Mouse (Mus musculus): Measurements from ENCODE around the gene Poc5.

Poc5 gene

DNA sequence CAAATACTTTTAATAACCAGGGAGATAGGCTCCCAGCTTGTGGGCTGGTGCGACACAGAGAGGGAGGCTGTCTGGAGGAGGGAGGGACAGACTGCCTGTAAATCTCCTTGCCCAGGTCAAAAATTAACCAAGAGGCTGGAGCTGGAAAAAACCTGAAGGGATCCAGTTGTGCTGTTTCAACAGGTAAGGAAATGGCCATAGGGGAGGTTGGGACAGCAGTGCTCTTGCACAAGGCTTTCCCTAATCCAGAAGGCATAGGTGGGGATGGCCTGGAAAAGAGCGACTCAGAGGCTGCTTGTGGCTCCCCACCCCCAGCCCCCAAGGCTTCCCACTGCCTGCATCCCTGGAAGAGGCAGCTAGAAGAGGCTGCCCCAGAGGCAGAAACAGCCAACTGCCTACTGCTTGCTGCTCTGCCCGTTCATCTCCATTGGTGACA, 44.3 kb downstream of the Poc5 start:
- no peak for DNase-seq (ENCODE audit: low spot score)

DNA sequence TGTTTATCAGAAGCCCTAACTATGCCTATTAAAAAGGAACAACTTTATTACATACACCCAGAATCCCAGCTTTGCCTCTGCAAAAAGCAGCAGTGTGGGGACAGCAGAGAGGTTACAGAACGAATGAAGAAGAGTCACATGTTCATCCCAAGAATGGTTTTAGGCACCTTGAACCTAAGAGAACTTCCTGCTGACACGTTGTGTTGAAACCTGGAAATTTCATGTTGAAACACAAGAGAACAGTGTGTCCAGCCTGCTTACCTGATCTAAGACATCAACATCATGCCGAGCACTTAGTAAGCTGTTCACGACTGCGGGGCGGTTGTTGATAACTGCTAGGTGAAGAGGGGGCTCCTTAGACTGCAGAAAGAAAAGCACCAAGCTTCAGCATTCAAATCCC, 44.9 kb downstream of the Poc5 start:
- no peak for DNase-seq (ENCODE audit: low spot score)

DNA sequence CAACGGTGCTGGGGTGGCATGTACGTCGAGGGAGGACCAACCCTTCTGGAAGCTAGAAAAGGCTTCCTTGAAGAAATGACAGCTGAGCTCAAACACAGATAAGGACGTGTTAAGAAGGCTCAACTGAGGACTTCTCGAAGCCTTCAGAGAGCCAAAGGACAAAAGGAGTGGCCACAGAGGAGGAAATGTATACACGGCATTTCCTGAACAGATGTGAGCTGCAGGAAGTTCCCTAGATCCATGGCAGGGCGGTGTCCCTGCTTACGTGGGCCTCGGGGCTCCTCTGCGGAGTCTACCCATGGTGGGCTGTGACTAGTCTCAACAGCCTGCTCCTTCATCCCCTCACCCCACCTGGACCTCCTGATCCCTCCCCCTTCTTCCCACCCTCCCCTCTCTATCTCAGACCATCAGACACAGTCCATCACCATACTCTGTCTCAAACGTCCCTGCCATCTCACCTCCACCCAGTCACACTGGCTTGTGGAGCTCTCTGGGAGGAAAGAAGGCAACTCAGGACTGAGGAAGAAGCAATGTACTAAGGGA, 45.6 kb downstream of the Poc5 start:
- no peak for DNase-seq (ENCODE audit: low spot score)

DNA sequence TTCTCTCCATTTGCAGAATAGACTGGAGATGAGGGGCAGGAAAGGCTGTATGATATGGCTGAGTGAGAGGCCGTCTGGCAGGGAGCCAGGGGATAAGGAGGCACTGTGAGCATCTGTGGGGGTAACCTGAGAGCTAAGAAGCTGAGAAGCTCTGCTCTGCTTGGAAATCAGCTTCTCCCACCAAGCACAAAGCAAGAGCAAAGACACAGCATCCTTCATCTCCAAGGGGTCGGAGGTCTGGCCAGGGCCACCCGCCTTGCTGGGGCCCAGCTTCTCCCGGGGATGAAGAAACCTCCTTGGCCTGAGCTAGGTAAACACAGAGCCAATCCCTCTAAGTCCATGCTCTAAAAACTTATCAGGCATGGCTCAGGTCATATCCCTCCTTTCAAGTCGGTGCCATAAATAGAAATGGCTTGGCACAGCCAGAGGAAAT, 46.8 kb downstream of the Poc5 start:
- no peak for DNase-seq (ENCODE audit: low spot score)

DNA sequence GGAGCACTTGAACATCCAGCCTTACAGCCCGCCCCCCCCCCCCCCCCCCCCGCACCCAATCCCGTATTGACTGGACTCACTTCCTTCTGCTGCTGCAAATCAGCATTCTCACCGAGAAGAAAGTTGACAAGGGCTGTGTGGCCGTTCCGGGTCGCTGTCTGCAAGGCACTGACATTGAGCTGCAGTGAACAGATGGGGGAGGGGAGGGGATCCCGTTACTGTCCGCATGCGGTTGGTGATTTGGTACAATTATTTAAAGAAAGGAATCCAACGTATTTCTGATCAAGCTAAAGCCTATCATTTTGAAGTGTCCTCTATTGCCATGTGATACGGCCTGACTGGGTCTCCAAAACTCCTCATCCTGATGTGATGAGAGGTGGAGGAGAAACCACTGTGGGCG, 47.7 kb downstream of the Poc5 start:
- no peak for DNase-seq (ENCODE audit: low spot score)

DNA sequence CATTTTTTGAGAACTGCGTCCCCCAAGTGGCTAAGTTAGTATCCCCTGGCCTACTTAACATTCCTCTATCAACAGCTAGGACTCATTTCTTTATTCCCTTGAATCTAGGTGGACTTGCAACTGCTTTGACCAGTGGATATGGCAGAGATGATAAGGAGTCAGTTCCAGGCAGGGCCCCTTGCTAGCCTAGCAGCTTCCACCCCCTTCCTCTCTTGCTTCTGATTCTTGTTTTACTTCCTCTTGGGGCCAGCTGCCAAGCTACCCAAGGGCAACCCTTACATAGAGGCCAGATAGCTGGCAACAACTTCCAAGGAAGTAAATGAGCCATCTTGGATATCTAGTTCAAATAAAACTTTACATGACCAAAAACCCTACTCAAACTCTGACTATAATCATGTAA, 48.8 kb downstream of the Poc5 start:
- no peak for DNase-seq (ENCODE audit: low spot score)

DNA sequence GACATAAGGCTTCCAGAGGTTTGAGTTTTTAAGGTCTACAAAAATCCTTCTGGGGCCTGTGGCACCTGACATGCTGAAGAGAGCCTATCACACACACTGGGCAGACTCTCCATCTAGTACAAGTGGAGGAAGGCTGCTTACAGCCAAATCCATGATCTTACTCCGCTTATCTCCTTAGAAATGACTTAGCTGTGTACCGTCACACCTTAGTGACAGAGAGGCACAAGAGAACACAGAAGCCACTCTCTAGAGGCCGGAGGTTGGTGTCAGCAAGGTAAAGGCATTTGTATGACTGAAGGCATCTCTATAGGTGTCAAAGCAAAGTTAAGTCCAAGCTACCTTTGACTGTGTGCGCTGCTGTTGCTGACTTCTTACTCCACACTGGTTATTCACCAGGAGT, 52.3 kb downstream of the Poc5 start:
- DNase-seq (ENCODE audit: low spot score), result no peak

DNA sequence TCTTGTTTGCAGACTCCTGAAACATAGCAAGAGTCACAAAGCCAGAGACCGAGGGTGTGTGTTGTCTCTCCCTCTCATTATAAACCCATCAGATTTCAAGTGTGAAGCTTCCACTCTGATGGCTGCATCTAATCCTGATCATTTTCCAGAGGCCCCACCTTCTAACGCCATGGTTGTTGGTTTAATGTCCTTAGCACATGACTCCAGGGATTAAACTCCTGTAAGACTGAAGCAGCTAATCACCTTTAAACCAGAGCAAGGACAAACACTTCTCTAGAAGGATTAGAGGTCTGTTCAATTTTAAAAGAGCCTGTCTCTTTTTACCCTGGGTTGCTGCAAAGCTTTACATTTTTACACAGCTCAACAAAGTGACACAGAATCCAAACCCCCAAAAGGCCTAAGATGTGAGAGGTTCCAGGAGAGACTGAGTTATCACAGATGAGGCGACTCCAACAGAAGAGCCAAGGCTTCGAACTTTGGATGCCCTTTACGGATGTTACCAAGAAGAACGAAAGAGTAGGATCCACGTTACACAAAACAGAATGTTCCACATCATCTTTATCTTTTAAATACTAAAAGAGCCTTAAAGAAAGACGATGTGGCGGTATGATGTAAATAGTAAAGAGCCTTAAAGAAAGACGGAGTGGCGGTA, 62.2 kb downstream of the Poc5 start:
- DNase-seq (ENCODE audit: low spot score), result no peak

DNA sequence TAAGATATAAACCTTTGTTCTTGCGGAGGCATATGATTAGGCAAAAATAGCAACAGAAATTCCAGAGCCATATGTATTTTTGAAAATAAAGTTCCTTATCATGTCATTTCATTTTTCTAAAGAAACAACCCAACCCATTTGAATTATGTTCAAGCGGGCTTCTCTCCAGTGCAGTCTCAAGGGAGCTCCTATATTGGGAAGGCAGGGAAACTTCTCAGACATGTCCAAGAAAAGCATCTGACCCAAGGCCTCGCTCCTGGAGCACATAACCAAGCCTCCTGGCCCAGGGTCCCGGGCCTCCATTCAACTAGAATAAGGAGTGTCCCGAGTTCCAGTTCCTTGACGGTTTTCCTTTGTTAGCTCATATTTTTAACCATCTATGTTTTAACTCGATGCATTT, 62.8 kb downstream of the Poc5 start:
- no peak for DNase-seq (ENCODE audit: low spot score)

DNA sequence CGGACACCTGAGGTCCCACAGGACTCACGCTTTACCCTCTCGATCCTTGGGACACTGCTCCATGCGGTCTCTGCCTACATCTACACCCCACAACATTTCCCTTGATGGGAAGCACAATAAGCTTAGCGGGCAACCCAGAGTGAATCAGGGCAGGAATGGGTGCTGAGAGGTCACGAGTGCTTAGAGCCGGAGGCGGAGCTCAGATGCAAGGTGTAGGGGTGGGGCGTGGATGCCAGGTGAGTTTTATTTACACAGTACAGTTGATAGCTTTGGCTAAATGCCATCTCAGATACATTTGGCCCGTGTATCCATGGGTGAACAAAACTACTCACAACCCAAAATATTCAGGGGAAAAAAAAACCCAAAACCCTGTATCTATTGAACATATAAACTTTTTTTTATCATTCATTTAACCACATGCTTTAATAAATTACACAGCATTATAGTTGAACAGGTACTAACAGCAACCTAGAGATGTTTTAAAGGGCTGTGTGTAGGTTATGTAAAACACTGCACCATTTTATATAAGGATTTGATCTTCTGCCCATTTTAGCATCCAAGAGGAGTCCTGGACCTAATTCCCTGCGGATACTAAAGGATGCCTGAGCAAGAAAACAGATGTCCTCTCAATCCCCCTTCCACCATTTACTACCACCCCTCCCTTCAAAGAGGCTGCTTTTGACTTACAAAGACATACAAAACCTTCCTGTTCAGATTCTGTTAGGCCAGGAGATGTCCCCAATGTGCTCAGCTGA, 63.5 kb downstream of the Poc5 start:
- DNase-seq (ENCODE audit: low spot score), result no peak

DNA sequence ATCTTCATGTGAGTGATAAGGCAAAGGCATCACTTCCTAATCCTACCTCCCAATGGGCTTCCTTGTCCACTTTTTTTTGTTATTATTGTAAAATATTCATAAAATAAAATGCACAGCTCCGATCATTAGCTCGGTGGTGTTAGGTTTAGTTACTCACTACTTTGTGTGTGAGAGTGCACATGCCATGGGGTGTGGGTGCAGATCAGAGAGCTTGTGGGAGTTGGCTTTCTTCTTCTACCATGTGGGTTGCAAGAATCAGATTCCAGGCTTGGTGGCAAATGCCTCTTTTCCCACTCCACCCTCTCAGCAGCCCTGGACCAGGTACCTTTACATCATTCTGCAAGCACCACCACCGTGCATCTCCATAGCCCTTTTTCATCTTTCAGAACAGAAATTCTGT, 64.5 kb downstream of the Poc5 start:
- DNase-seq (ENCODE audit: low spot score), result no peak

DNA sequence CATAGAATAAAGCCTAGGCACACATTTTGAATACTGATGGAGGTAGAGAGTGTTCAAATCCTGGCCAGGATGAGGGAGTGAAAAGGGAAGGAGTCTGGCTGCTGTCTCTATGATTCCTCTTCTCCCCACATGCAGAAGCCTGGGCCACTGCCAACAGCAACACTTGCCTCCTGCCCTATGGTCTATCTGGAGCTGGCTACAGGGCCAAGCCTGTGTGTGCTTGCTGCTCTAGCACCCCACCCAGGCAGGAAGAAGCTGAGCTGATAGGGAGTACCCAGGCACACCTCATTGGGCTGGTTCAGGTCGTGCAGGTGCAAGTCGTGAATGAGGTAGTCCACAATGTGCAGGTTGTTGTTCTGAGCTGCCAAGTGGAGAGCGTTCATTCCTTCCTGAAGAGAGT, 66.2 kb downstream of the Poc5 start:
- DNase-seq (ENCODE audit: low spot score), result no peak

DNA sequence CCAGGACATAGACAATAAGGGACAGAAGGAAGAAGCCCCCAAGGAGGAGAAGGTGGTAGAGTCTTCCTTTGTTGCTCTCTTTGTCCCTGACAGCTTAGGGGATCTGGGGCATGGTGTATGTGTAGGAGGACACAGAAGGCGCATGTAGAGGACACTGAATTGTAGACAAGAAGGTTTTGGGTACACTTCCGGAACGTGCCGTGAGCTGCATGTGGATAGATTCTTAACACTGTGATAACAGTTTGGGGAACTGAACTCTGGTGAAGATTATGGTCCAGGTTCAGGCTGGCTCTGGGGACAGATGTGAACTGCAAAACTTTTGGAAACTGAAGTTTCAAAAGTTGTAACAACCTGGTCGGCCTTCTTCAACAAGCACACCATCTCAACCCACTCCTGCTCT, 69.5 kb downstream of the Poc5 start:
- no peak for DNase-seq (ENCODE audit: low spot score)

DNA sequence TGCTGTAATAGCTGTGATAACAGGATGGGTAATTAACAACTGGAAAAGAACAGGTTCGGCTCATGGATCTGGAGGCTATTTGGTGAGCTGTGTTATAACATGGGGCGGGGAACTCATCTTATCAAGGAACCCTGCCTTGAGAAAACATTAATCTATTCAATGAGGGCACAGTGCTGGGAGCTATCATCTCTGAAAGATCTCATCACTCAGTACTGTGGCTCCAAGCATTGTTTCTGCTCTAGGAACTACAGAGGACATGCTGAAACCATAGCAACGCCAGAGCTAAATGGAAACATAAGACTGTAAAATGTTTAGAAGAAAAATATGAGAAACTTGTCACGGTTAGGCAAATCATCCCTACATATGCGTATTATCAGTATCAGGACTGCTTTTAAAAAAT, 69.9 kb downstream of the Poc5 start:
- no peak for DNase-seq (ENCODE audit: low spot score)

DNA sequence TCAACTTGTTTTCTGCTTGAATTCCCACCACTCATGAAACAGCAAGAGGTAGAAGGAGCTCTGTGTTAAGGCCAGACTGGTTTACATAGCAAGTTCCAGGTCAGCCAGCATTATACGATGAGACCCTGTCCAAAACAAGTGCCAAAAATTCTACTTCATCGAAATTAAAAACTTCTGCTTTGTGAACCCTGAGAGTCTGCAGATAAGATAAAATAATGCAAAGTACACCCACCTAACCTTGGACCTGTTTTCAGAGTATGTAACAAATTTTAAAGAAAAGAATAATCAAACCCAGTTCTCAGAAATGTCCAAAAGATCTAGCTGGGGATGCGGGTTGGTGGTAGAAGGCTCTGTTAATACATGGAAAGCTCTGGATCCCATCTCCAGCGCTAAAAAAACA, 70.5 kb downstream of the Poc5 start:
- DNase-seq (ENCODE audit: low spot score), result no peak

DNA sequence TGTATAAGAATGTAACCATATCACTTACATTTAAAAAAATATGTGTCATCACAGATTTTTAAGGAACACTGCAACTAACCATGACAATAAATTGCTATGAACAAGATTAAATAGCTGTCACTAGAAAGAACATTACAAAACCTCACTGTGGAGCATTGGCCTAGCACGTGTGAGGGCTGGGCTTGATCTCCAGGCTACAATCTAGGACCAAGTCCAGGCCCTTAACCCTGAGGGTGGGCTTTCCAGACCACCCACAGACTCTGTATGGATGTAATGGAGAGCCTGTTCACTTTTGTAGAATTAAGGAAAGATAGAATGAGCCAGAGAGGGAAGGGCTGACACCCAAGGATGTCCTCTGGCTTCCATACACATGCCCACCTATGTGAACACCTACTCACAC, 74.5 kb downstream of the Poc5 start:
- DNase-seq (ENCODE audit: low spot score), result no peak

DNA sequence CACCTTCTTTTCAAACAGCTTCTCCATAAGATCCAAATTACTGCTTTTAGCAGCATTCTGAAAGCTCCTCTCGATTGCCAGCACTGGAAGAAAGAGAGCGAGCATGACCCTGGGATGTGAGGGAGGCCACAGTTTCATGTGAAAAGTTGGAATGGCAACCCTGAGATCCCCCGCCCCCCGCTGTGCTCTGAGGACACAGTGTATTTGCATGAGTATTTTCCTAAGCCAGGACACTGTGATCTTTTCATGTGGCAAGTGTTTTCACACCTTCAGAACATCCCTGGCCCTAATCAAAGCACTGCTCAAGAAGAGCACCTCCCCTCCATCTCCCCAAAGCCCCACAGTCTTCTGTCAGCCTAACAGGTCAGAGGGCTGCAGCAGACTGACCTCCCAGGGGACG, 77.2 kb downstream of the Poc5 start:
- DNase-seq (ENCODE audit: low spot score), result no peak

Measured in left cerebral cortex, adult 11 months (tissue).